Mouse (Mus musculus) G1E-ER4 (cell line): Measurements from ENCODE around the gene Krt79. TPM values are rescaled to one million over a fixed set of nuclear protein-coding genes. Genes with fewer than 3 reads are reported as not detected.

Experiments
- GATA1 ChIP-seq: IDR thresholded peaks from one replicate; pipeline ENCODE4 v1.8.0; 2012; ENCODE audit warnings: low read length, inconsistent platforms
- polyA plus RNA-seq: library from polyadenylated mRNA; stranded (reverse); fragments of >175 nt; gene quantifications from 2 replicates; pipeline ENCODE4 v1.2.3, GENCODE M21; 2012

The Krt79 gene
- polyA plus RNA-seq, 1 experiment, result not detected

GRCm38 (mm10) chr15:101954187-101954586 is 14.1 kb upstream of the Krt79 start, which contains the start of gene Krt78:
TSS of gene Krt78 (minus strand) at chr15:101954287.
- no peak for TF ChIP-seq GATA1

DNA sequence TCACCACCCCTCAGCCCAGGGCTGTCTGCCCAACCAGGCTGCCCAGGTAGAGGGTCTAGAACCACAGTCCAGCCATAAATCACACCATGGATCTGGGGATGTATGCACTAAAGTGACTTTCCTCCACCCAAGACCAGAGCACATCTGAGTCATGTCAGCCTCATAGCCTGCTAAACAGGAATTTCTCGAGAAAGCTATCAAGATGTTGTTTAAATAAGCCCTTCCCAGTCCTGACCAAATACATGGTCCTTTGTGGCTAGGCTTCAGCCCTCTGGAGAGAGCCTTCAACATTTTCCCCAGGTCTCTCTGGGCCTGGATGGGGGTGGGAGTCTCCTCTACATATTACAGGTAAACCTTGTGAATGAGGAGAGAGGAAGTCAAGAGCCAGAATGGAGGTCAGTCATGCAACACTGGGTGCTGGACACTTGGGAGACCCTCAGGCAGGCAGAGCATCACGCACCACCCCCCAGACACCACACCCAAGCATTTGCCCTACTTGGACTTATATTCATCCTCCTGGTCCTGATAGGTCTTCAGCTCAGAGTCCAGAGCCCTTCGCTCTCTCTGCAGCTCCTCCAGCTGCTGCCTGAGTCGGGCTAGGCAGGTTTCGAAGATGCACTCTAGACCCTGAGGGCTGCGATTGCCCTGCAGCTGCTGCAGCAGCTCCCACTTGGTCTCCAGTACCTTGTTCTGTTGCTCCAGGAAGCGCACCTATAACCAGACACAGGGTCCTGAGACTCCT is 12.8 kb upstream of the Krt79 start:
- no peak for TF ChIP-seq GATA1

GRCm38 (mm10) chr15:101945430-101945829 is 5.3 kb upstream of the Krt79 start:
- no peak for TF ChIP-seq GATA1

DNA sequence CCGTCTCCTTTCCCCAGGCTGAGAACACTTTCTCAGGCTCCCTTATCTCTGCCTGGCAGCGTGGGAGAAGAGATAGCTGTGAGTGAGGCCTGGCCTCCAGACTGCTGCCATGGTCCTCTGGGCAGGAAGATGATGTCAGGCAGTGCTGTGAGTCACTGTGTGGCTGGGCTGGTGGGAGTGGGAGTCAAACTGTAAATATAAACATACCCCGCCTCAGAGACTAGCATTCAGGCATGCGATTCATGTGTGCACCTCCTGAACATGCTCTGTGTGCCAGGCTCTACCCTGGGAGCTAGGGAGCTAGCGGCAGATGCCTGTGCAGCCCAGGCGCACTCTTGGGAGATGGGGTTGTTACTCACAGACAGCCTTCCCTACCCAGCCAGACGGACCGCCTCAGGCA is 1.8 kb upstream of the Krt79 start:
- no peak for TF ChIP-seq GATA1

DNA sequence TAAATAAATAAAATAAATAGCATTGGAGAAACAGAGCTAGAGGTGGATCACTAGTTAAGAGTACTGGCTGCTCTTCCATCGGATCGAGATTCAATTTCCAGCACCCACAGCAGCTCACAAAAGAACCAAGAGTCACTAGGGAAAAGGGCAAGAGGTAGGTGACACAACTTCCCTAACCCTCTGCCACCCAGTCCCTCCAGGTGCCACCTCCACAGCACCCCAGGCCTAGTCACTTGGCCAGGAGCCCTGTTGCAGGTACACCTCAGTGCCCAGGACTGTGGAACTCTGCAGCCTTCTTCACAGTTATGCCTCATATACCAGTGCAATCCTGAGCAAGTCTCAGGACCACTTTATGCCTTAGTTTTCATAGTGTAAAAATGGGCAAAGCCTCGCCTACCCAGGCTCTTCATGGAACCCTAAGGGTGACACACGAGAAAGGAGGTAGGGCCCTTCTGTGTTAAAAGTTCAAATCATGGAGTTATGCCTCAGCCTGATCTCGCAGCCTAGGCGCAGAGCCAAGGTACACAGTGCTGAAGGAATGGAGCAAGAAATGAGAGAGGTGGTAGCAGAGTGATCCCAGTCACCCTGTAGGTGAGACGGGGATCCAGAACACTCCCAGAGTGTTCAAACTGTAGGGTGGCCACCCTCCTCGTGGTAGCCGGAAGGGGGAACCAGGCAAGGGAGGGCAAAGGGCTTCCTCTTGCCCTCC is 1.4 kb downstream of the Krt79 start:
- TF ChIP-seq GATA1, result no peak

- no peak for TF ChIP-seq GATA1
These were observed 7.1 kb downstream of the Krt79 start for GRCm38 (mm10) chr15:101933024-101933423.

GRCm38 (mm10) chr15:101929666-101930065 is 10.5 kb downstream of the Krt79 start:
- TF ChIP-seq GATA1, result no peak

DNA sequence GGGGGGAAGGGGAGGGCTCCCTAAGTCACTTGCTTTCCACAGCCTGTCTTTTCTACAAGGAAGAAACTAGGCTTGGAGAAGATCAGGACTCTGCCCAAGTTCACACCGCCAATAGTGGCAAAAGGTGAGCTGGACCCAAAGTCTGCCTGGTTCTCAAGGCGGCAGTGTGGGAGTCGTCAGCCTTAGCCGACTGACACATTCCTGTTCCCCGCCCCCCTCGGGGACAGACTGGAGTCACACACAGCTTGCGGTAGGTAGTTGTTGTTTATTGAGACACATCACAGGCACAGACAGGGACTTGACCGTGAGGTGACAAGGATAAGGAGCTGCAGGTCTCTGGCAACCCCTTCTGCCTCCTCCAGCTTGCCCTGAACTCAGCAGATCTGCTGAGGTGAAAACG is 11.0 kb downstream of the Krt79 start:
- TF ChIP-seq GATA1, result no peak

DNA sequence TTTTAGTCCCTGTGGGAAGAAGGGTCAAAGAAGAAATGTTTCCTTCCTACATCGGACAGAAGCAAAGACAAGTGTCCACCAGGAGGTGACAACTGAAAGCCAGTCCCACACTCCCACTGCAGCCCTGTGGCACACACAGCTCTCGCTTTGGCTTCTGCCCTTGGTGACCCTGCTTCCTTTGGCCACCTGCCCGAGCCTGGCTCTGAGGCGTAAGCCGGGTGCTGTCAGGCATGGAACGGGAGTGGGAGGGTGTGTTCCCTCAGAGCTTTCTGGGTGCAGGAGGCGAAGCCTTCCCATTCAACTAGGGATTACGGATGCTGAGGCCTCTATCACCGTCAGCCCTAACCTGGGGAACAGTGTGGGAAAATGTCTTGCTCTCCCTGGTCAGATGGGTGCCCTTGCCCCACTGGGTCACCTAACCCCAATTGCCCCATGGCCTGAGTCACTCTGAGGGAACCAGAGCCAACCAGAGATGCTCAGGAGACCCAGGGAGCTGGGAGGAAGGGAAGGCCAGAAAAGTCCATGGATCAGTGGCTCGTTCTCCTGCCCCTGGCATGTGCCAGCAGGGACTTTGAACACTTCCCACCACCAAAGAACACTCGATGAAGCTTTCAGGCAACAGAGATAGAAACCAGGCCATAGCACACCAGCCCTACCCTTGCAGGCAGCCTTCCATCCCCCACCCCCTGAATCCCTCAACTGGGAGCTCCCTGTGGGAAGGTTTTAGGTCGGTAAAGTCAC is 12.6 kb downstream of the Krt79 start:
- TF ChIP-seq GATA1, result no peak

DNA sequence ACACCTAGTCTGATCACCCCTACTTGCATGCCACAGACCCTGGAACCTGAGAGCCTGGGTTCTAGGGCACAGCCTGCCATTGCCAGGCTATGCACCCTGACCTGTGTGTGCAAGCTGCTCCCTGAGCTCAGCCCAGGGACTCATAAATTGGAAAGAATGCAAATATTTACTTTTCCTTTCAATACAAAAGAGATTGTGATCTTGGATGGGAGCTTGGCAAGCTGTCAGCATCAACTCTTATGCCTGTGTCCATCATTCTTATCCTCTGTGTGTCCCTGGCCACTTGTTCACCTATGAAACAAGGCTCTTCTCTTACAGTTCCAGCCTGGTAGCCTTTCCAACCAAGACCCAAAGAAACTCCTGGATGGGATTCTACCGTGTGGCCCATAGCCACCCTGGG is 15.1 kb downstream of the Krt79 start:
- no peak for TF ChIP-seq GATA1

GRCm38 (mm10) chr15:101924635-101925034 is 15.5 kb downstream of the Krt79 start, which contains the start of gene Krt4:
TSS of gene Krt4 (minus strand) at chr15:101924735.
- TF ChIP-seq GATA1, result no peak

GRCm38 (mm10) chr15:101922296-101922695 is 17.8 kb downstream of the Krt79 start:
- TF ChIP-seq GATA1, result no peak

DNA sequence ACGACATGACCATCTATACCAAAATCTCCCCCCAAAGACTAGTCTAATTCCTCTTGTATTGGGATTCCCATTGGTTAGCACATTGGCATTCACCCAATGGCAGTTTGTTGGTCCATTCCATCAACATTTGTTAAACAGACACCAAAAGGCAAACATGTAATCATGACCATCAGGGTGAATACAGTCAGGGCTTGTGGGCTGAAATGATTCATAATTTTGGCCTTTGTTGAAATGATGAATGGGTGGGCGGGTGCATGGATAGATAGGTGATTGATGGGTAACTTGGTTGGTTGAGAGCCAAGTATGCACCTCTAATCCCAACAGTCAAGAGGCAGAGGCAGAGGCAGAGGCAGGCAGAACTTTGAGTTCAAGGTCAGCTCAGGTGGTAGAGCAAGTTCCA is 24.1 kb downstream of the Krt79 start:
- TF ChIP-seq GATA1, result no peak

GRCm38 (mm10) chr15:101904849-101905248 is 35.3 kb downstream of the Krt79 start:
- no peak for TF ChIP-seq GATA1

GRCm38 (mm10) chr15:101902171-101903149 is 37.7 kb downstream of the Krt79 start:
- TF ChIP-seq GATA1, result no peak
